Mouse (Mus musculus) erythroblast, embryonic 14.5 days (primary cell): ENCODE data around the gene Ifrd2.
"Not testable (repeated sequence)": the region's sequence is repeated elsewhere in the genome, so short reads cannot be mapped to it uniquely, and the experiment has no call there.

Experiments
- GATA1 ChIP-seq: IDR thresholded peaks from 2 replicates; pipeline ENCODE4 v1.6.1; 2012; ENCODE audit warnings: low read length, inconsistent platforms, mixed read lengths
- TAL1 ChIP-seq: IDR thresholded peaks from 3 replicates; pipeline ENCODE4 v1.6.1; 2012; ENCODE audit warnings: low read length, inconsistent platforms, mixed read lengths

GRCm38 (mm10) chr9:107573774-107574173, 13.7 kb upstream of the Ifrd2 start:
- TF ChIP-seq TAL1, GATA1: not testable (repeated sequence)
